Mouse (Mus musculus): ENCODE results near the gene Ddah1. TPM values are rescaled to one million over a fixed set of nuclear protein-coding genes. Genes with fewer than 3 reads are reported as not detected.
A peak's percentile ranks its signal among the peaks of the same experiment; 100 is the strongest.

The Ddah1 gene
- total and polyA plus RNA-seq, 2 experiments from 2014 or later = 8.1 to 12.4 TPM

DNA sequence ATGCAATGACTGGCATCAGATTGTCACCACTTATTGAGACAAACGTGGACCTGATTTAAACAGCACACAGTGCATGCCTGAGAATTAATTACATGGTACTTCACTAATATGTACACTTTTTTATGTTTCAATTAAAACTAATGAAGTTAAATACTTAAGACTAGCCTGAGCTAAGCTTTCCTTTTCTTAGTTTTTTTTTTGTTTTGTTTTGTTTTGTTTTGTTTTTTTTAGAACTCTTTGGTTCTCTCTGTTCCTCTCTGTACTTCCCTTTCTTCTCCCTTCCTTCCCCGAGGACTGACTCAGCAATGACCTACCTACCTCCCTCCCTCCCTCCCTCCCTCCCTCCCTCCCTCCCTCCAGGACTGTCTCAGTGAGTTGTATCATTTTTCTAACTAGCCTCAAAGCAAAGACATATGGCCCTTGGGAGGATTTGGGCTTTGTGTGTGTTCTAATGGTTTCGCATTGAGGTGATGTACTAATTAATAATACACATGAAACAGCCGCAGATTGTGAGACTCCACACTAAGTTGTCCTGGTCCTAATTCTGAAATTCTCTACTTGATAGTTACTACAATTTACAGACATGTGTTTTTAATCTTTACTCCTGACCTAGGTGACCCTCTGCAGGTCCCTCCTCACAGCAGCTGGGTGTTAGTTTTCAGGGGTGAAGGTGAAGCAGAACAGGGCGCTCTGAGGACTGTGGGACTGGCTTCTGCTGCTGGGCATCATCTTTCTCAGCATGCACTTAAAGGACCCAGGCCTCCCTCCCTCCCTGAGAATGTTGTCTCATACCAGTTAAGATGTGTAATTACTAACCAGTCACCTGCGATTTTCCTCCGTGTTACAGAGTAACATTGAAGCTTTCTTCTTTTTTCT lies 171.3 kb downstream of the Ddah1 start:
- Histone ChIP-seq H3K27me3 (ENCODE audit: control insufficient read depth, insufficient read depth, low read length) (no peaks in the 10 kb centered on the region), H3K4me3 (ENCODE audit: low read depth, low read length) (no peak overlapping the region), H3K4me2 (ENCODE audit: low read depth, low read length) (no peak overlapping the region), H3K4me1 (ENCODE audit: control insufficient read depth, insufficient read depth) (peaks cover 14% of the 10 kb centered on the region), H3K36me3 (replicated peaks; ENCODE audit: control insufficient read depth, insufficient read depth, low read length) (peaks cover 53% of the 10 kb centered on the region), H3K9me3 (replicated peaks; ENCODE audit: control insufficient read depth, low read length) (no peaks in the 10 kb centered on the region), H3K9ac (replicated peaks; ENCODE audit: low read depth, low read length) (no peak overlapping the region), H3K27ac (ENCODE audit: low read depth) (no peak overlapping the region)
- no peak for TF ChIP-seq EP300 (IDR thresholded peaks at IDR 0.05; ENCODE audit: low read depth)
- TF ChIP-seq CTCF (IDR thresholded peaks at IDR 0.05; ENCODE audit: low read depth) = no peak
- no peak for ATAC-seq (ENCODE audit: insufficient read depth, low read depth)
- WGBS = 75% methylated on average over 7 of the region's 7 CpGs
- DNase-seq (ENCODE audit: low spot score) = no peak

DNA sequence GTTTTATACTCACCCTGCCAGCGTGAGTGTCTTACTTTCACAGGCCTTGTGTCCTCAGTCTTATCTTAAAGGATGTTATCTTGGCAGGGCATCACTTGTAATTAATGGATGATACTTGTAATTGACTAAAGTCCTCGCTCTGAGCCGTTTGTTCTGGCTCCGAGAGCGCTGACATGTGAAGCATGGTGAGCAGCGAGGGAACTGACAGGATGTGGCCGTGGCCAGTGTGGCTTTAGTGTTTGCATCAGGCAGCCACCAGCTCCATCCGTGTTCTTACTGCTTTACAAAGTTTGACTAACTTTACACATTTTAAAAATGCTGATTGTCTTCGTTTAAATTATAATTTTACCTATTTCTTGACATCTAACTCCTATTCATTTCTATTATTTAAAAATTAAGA lies 175.4 kb downstream of the Ddah1 start:
- H3K4me2 ChIP-seq (ENCODE audit: low read depth, low read length) = no peak overlapping the region
- peaks cover 47% of the 10 kb centered on the region for H3K36me3 ChIP-seq (replicated peaks; ENCODE audit: control insufficient read depth, insufficient read depth, low read length)
- DNase-seq (ENCODE audit: low spot score) (no peak), ATAC-seq (ENCODE audit: insufficient read depth, low read depth) (no peak)
- H3K9me3 ChIP-seq (replicated peaks; ENCODE audit: control insufficient read depth, low read length) = no peaks in the 10 kb centered on the region
- 70% methylated on average over 9 of the region's 9 CpGs for WGBS
- H3K4me1 ChIP-seq (ENCODE audit: control insufficient read depth, insufficient read depth) = peaks cover 4% of the 10 kb centered on the region
- no peak overlapping the region for H3K4me3 ChIP-seq (ENCODE audit: low read depth, low read length)
- no peak overlapping the region for H3K27ac ChIP-seq (ENCODE audit: low read depth)
- H3K9ac ChIP-seq (replicated peaks; ENCODE audit: low read depth, low read length) = no peak overlapping the region
- H3K27me3 ChIP-seq (ENCODE audit: control insufficient read depth, insufficient read depth, low read length) = no peaks in the 10 kb centered on the region
- TF ChIP-seq EP300 (IDR thresholded peaks at IDR 0.05; ENCODE audit: low read depth) (no peak), CTCF (IDR thresholded peaks at IDR 0.05; ENCODE audit: low read depth) (no peak)

DNA sequence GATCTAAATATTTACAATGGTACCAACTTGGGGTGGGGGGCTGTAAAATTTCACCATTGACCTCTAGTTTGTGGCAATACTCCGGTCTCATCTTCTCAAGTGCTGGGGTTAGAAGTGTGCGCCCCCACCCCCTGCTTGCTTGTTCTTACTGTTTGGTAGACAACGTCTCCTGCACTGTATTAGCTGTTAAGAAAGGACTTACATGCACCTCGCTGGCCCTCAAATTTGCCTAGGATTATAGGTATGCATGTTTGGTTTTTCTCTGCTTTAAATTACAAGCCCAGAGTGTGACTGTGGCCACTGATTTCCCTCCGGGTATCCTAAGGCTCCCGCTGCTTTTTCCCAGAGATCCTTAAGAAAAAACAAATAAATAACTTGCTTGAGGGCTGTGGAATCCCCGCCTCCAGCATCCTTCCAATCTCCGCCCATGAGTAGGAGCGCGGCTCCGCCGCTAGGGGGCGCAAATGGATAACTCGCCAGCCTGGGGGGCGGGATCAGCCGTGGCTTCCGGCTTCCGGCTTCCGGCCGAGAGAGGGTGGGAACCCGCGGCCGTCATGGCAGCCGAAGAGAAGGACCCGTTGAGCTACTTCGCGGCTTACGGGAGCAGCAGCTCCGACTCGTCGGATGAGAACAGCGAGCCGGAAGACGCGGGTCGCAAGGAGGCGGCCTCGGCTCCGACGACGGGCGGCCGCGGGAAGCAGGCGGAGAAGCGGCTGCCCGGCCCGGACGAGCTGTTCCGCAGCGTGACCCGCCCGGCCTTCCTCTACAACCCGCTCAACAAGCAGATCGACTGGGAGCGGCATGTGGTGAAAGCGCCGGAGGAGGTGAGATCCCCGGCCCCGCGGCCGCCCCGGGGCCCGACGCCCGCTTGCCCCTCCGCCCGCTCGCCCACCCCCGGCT lies 179.3 kb downstream of the Ddah1 start, which contains the start of gene 2410004B18Rik:
Gene 2410004B18Rik, plus strand, starts transcription at position 510 of the 900 bp plus-strand sequence.
- 1% methylated on average over 60 of the region's 70 CpGs for WGBS
- Histone ChIP-seq H3K9me3 (replicated peaks; ENCODE audit: control insufficient read depth, low read length) (no peaks in the 10 kb centered on the region), H3K27me3 (ENCODE audit: control insufficient read depth, insufficient read depth, low read length) (no peaks in the 10 kb centered on the region), H3K4me3 (ENCODE audit: low read depth, low read length) (peak within 1 kb of the TSS; percentile 98), H3K27ac (ENCODE audit: low read depth) (peak within 1 kb of the TSS; percentile 80), H3K36me3 (replicated peaks; ENCODE audit: control insufficient read depth, insufficient read depth, low read length) (peaks cover 34% of the 10 kb centered on the region), H3K4me1 (ENCODE audit: control insufficient read depth, insufficient read depth) (peaks cover 17% of the 10 kb centered on the region), H3K4me2 (ENCODE audit: low read depth, low read length) (peak within 1 kb of the TSS; percentile 99), H3K9ac (replicated peaks; ENCODE audit: low read depth, low read length) (peak within 1 kb of the TSS; percentile 98)
- TF ChIP-seq CTCF (IDR thresholded peaks at IDR 0.05; ENCODE audit: low read depth) (peak; percentile 97), EP300 (IDR thresholded peaks at IDR 0.05; ENCODE audit: low read depth) (0 out of 2 replicates have a peak, but pooled peaks have one; percentile 17)
- DNase-seq (ENCODE audit: low spot score) (peak; percentile 91), ATAC-seq (ENCODE audit: insufficient read depth, low read depth) (peak; percentile 94)

DNA sequence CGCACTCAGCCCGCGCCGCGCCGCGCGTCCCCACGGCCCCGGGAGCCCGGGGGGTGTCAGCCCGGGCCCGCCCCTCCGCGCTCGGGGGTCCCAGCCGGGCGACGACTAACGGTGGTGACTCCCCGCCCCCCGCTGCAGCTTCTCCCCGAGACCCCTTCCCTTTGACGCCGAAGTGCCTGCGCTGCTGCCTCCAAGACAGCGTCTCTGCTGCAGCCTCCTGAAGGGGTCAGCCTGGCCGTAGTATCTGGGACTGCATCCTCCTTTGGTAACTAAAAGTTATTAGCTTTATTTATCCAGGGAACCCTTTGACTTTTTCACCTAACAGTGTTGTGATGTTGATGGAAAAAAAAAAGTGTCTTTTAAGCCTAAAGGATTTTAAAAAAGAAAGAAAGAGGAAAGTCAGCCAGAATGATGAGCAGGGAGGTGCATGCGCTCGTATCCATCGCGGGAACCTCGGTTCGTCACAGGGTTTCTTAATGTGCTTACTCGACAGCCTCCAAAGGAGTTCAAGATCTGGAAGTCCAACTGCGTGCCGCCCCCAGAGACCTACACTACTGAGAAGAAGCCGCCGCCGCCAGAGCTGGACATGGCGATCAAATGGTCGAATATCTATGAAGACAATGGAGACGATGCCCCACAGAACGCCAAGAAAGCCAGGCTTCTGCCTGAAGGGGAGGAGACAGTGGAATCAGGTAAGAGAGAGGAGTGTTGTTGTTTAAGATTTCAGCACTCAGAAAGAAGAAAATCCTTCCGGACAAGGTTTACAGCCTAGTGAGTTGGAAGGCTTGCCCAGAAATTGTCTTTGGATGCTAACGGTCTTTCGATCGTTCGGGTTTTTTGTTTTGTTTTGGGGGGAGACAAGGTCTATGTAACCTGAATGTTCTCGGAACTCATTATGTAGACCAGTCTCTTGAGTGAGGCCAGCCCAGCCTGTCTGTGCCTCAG lies 180.2 kb downstream of the Ddah1 start:
- ATAC-seq (ENCODE audit: insufficient read depth, low read depth) (0 out of 2 replicates have a peak, but pooled peaks have one; percentile 25), DNase-seq (ENCODE audit: low spot score) (peak; percentile 3)
- Histone ChIP-seq H3K9me3 (replicated peaks; ENCODE audit: control insufficient read depth, low read length) (no peaks in the 10 kb centered on the region), H3K4me2 (ENCODE audit: low read depth, low read length) (peak overlapping the region; percentile 99), H3K9ac (replicated peaks; ENCODE audit: low read depth, low read length) (peak overlapping the region; percentile 98), H3K4me1 (ENCODE audit: control insufficient read depth, insufficient read depth) (peaks cover 17% of the 10 kb centered on the region), H3K27me3 (ENCODE audit: control insufficient read depth, insufficient read depth, low read length) (no peaks in the 10 kb centered on the region), H3K36me3 (replicated peaks; ENCODE audit: control insufficient read depth, insufficient read depth, low read length) (peaks cover 34% of the 10 kb centered on the region), H3K27ac (ENCODE audit: low read depth) (peak overlapping the region; percentile 80), H3K4me3 (ENCODE audit: low read depth, low read length) (peak overlapping the region; percentile 98)
- 18% methylated on average over 44 of the region's 50 CpGs for WGBS
- no peak; the same call in 1 of the 2 replicates for TF ChIP-seq CTCF (IDR thresholded peaks at IDR 0.05; ENCODE audit: low read depth)
- TF ChIP-seq EP300 (IDR thresholded peaks at IDR 0.05; ENCODE audit: low read depth) = no peak

All from heart, postnatal 0 days (tissue).